Mouse (Mus musculus): ENCODE data around the gene Mettl27. TPM values are rescaled to one million over a fixed set of nuclear protein-coding genes. Genes with fewer than 3 reads are reported as not detected.

Mettl27 gene
- polyA plus RNA-seq, 1 experiment from 2014 or later = 7.5 TPM

GRCm38 (mm10) chr5:134906633-134907032 is 25.5 kb upstream of the Mettl27 start, which contains the start of gene Tmem270:
Tmem270 (minus strand) TSS chr5:134906733.
- H3K4me2 ChIP-seq (replicated peaks) = no peak within 1 kb of the TSS

GRCm38 (mm10) chr5:134907135-134907534 is 25.0 kb upstream of the Mettl27 start:
- peak; percentile 76 for ATAC-seq
- 0% methylated on average over 13 of the region's 13 CpGs for WGBS
- no peak overlapping the region for H3K4me2 ChIP-seq (replicated peaks)
- no peaks in the 10 kb centered on the region for H3K36me3 ChIP-seq
- H3K9me3 ChIP-seq = no peaks in the 10 kb centered on the region
- no peak overlapping the region for H3K27ac ChIP-seq
- no peaks in the 10 kb centered on the region for H3K4me1 ChIP-seq (replicated peaks)
- H3K27me3 ChIP-seq = no peaks in the 10 kb centered on the region
- H3K4me3 ChIP-seq (replicated peaks) = no peak overlapping the region
- H3K9ac ChIP-seq (replicated peaks) = no peak overlapping the region

More at GRCm38 (mm10) chr5:134906633-134907032, 25.5 kb upstream of the Mettl27 start, which contains the start of gene Tmem270:
- ATAC-seq = no peak
- Histone ChIP-seq H3K27me3 (no peaks in the 10 kb centered on the region), H3K9ac (replicated peaks) (no peak within 1 kb of the TSS), H3K4me1 (replicated peaks) (no peaks in the 10 kb centered on the region), H3K9me3 (no peaks in the 10 kb centered on the region), H3K4me3 (replicated peaks) (no peak within 1 kb of the TSS), H3K36me3 (no peaks in the 10 kb centered on the region), H3K27ac (no peak within 1 kb of the TSS)
- WGBS = 82% methylated on average over 6 of the region's 6 CpGs

GRCm38 (mm10) chr5:134911901-134912300 is 20.3 kb upstream of the Mettl27 start:
- H3K9ac ChIP-seq (replicated peaks) = no peak overlapping the region
- no peak overlapping the region for H3K4me3 ChIP-seq (replicated peaks)
- no peaks in the 10 kb centered on the region for H3K9me3 ChIP-seq
- H3K36me3 ChIP-seq = no peaks in the 10 kb centered on the region
- 89% methylated on average over 2 of the region's 2 CpGs for WGBS
- H3K4me1 ChIP-seq (replicated peaks) = no peaks in the 10 kb centered on the region
- H3K4me2 ChIP-seq (replicated peaks) = no peak overlapping the region
- no peak for ATAC-seq
- H3K27me3 ChIP-seq = no peaks in the 10 kb centered on the region
- no peak overlapping the region for H3K27ac ChIP-seq

- H3K4me2 ChIP-seq (replicated peaks) = no peak overlapping the region
- H3K27me3 ChIP-seq = no peaks in the 10 kb centered on the region
- no peak overlapping the region for H3K4me3 ChIP-seq (replicated peaks)
- H3K36me3 ChIP-seq = no peaks in the 10 kb centered on the region
- no peaks in the 10 kb centered on the region for H3K4me1 ChIP-seq (replicated peaks)
- ATAC-seq = no peak
- H3K9me3 ChIP-seq = no peaks in the 10 kb centered on the region
- no peak overlapping the region for H3K27ac ChIP-seq
- no peak overlapping the region for H3K9ac ChIP-seq (replicated peaks)
- WGBS = 78% methylated on average over 3 of the region's 3 CpGs
Measured at GRCm38 (mm10) chr5:134913352-134913751, 18.8 kb upstream of the Mettl27 start.

- Histone ChIP-seq H3K4me3 (replicated peaks) (no peak overlapping the region), H3K36me3 (no peaks in the 10 kb centered on the region), H3K9me3 (no peaks in the 10 kb centered on the region), H3K4me1 (replicated peaks) (no peaks in the 10 kb centered on the region), H3K9ac (replicated peaks) (no peak overlapping the region), H3K27me3 (no peaks in the 10 kb centered on the region), H3K27ac (no peak overlapping the region), H3K4me2 (replicated peaks) (no peak overlapping the region)
- 91% methylated on average over 4 of the region's 4 CpGs for WGBS
- ATAC-seq = no peak
Measured at GRCm38 (mm10) chr5:134913753-134914152, 18.4 kb upstream of the Mettl27 start.

DNA sequence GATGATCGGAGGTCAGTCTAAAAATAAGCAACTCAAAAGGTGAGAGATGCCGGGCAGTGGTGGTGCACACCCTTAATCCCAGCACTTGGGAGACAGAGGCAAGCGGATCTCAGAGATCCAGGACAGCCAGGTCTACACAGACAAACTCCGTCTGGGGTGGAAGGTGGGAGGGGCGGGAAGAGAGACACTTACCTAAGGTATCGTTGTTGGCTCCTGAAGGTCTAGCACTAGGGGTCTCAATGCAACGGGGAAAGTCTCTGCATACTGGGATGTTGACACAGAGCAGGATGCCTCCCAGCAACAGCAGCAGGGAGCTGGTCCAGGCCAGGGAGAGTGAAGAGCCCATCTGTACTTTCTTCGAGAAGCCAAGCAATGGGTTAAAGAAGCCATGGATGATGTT is 17.7 kb upstream of the Mettl27 start:
- no peaks in the 10 kb centered on the region for H3K36me3 ChIP-seq
- no peaks in the 10 kb centered on the region for H3K4me1 ChIP-seq (replicated peaks)
- WGBS = 90% methylated on average over 8 of the region's 8 CpGs
- no peak for ATAC-seq
- no peaks in the 10 kb centered on the region for H3K9me3 ChIP-seq
- H3K27ac ChIP-seq = no peak overlapping the region
- no peaks in the 10 kb centered on the region for H3K27me3 ChIP-seq
- H3K4me3 ChIP-seq (replicated peaks) = no peak overlapping the region
- no peak overlapping the region for H3K4me2 ChIP-seq (replicated peaks)
- H3K9ac ChIP-seq (replicated peaks) = no peak overlapping the region

- 88% methylated on average over 8 of the region's 8 CpGs for WGBS
- no peaks in the 10 kb centered on the region for H3K27me3 ChIP-seq
Measured at GRCm38 (mm10) chr5:134915311-134915710, 16.9 kb upstream of the Mettl27 start, which contains the start of gene Cldn13. Cldn13 (minus strand) TSS chr5:134915526.

DNA sequence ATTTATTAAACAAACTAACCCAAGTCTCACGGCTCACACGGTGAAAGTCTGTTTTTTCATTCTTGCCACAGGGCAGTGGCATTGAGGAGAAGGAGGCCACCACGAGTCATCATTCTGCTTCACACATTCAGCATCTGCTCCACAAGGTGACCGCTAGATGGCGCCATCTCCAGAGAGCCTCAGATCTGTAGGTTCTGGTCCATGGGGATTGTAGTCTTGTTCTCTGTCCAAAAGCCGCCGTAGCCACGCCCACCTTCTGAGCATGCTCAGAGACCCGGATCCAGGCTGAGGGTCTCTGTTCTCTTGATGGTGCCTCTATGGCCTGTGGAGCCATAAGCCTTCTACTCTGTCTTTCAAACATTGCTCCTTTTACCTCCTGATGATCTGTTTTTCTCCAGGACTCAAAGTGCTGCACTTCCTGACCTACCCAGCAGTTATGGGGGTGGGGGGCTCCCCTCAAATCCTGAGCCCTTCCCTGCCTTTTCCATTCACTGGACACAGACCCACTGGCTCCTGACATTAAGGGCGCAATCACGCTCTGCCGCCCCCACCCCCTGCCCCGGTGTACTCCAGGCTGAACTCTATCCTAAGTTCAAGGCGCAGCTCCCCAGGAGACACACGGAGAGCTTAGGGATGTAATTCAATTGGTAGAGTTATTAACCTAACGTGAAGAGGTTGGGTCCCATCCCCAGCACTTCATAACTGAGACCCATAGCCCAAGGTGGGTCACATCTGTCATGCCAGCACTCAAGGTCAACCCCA is 13.9 kb upstream of the Mettl27 start:
- H3K4me1 ChIP-seq (replicated peaks) = no peaks in the 10 kb centered on the region
- 48% methylated on average over 16 of the region's 16 CpGs for WGBS
- no peaks in the 10 kb centered on the region for H3K36me3 ChIP-seq
- no peak overlapping the region for H3K27ac ChIP-seq
- no peak overlapping the region for H3K4me3 ChIP-seq (replicated peaks)
- H3K9me3 ChIP-seq = no peaks in the 10 kb centered on the region
- H3K9ac ChIP-seq (replicated peaks) = no peak overlapping the region
- H3K4me2 ChIP-seq (replicated peaks) = no peak overlapping the region
- no peak for ATAC-seq
- no peaks in the 10 kb centered on the region for H3K27me3 ChIP-seq

More at GRCm38 (mm10) chr5:134915311-134915710, 16.9 kb upstream of the Mettl27 start, which contains the start of gene Cldn13:
- H3K27ac ChIP-seq = no peak within 1 kb of the TSS
- no peaks in the 10 kb centered on the region for H3K4me1 ChIP-seq (replicated peaks)
- no peak within 1 kb of the TSS for H3K9ac ChIP-seq (replicated peaks)
- H3K36me3 ChIP-seq = no peaks in the 10 kb centered on the region
- no peaks in the 10 kb centered on the region for H3K9me3 ChIP-seq
- no peak within 1 kb of the TSS for H3K4me3 ChIP-seq (replicated peaks)
- ATAC-seq = no peak
- no peak within 1 kb of the TSS for H3K4me2 ChIP-seq (replicated peaks)

DNA sequence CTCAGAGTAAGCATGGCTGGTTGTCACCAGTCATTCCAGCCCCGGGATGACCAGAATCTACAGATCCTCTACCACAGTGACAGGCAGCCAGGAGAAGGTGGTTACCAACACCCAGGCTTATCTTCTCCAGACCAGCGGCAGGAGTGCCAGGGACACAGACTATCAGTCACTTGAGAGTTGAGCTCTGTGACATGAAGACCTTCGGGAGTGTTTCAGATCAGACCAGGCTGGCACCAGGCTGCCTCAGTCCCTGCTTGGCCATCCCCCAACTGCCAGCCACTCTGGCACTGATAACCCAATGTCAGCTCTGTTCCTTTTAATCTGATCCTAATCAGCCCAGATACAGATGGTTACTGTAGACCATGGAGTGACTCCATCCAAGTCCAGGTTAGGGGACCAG is 13.1 kb upstream of the Mettl27 start:
- ATAC-seq = no peak
- no peak overlapping the region for H3K4me2 ChIP-seq (replicated peaks)

DNA sequence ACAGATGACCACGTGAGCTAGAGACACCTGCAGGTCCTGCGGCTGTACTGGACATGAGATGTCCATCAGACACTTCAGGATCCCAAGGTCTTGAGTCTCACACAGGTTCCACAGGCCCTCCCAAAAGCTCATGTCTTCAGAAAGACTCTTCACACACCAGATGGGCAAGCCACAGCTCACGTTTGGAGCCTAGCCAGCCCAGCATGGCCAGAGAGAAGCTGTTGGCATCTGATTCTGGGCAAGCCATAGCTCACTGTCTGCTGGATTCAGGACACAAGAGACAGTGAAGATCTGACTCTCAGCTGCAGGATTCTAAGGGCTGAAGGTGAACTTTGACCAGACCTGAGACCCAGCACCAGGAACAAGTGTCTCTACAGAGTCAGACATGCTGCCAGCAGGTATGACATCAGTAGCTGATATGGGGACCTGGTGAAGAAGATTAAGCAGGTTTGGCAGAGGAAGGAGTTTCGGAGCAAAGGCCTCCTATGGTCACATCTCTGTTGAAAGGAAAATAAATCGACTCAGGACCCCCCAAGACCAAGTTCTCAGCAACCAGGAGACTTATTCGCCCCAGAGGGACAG is 12.0 kb upstream of the Mettl27 start:
- ATAC-seq = no peak
- H3K27ac ChIP-seq = no peak overlapping the region
- no peak overlapping the region for H3K9ac ChIP-seq (replicated peaks)
- WGBS = 78% methylated on average over 6 of the region's 6 CpGs
- no peaks in the 10 kb centered on the region for H3K27me3 ChIP-seq
- no peaks in the 10 kb centered on the region for H3K9me3 ChIP-seq
- no peak overlapping the region for H3K4me3 ChIP-seq (replicated peaks)
- H3K4me2 ChIP-seq (replicated peaks) = no peak overlapping the region
- no peaks in the 10 kb centered on the region for H3K36me3 ChIP-seq
- no peaks in the 10 kb centered on the region for H3K4me1 ChIP-seq (replicated peaks)

More for the DNA sequence above, 13.1 kb upstream of the Mettl27 start:
- H3K27me3 ChIP-seq = no peaks in the 10 kb centered on the region
- H3K4me3 ChIP-seq (replicated peaks) = no peak overlapping the region
- no peaks in the 10 kb centered on the region for H3K36me3 ChIP-seq
- H3K27ac ChIP-seq = no peak overlapping the region
- no peak overlapping the region for H3K9ac ChIP-seq (replicated peaks)
- H3K9me3 ChIP-seq = no peaks in the 10 kb centered on the region
- 97% methylated on average over 3 of the region's 3 CpGs for WGBS
- H3K4me1 ChIP-seq (replicated peaks) = no peaks in the 10 kb centered on the region

- no peak overlapping the region for H3K9ac ChIP-seq (replicated peaks)
Measured at GRCm38 (mm10) chr5:134921106-134921505, 11.1 kb upstream of the Mettl27 start.

GRCm38 (mm10) chr5:134923141-134923540 is 9.0 kb upstream of the Mettl27 start:
- 75% methylated on average over 6 of the region's 6 CpGs for WGBS
- ATAC-seq = no peak
- H3K27me3 ChIP-seq = no peaks in the 10 kb centered on the region

More at GRCm38 (mm10) chr5:134921106-134921505, 11.1 kb upstream of the Mettl27 start:
- Histone ChIP-seq H3K4me1 (replicated peaks) (no peaks in the 10 kb centered on the region), H3K27me3 (no peaks in the 10 kb centered on the region), H3K27ac (no peak overlapping the region), H3K4me3 (replicated peaks) (no peak overlapping the region), H3K36me3 (no peaks in the 10 kb centered on the region), H3K9me3 (no peaks in the 10 kb centered on the region), H3K4me2 (replicated peaks) (no peak overlapping the region)
- ATAC-seq = no peak
- 93% methylated on average over 8 of the region's 8 CpGs for WGBS

More at GRCm38 (mm10) chr5:134923141-134923540, 9.0 kb upstream of the Mettl27 start:
- Histone ChIP-seq H3K4me2 (replicated peaks) (no peak overlapping the region), H3K9me3 (no peaks in the 10 kb centered on the region), H3K27ac (no peak overlapping the region), H3K4me3 (replicated peaks) (no peak overlapping the region), H3K9ac (replicated peaks) (no peak overlapping the region), H3K4me1 (replicated peaks) (no peaks in the 10 kb centered on the region), H3K36me3 (no peaks in the 10 kb centered on the region)
